Mouse (Mus musculus) embryo, embryonic 11 days (tissue): ENCODE measurements at regions not wholly inside any gene's neighbourhood (a gene's known extent, or its start where the extent isn't known, plus 50 kb on each side); places are given as distances from the start of the nearest gene placed in this dataset.

Source experiments
- DNase-seq: peaks from one replicate; pipeline ENCODE4 v3.0.0-alpha.2; 2015

DNA sequence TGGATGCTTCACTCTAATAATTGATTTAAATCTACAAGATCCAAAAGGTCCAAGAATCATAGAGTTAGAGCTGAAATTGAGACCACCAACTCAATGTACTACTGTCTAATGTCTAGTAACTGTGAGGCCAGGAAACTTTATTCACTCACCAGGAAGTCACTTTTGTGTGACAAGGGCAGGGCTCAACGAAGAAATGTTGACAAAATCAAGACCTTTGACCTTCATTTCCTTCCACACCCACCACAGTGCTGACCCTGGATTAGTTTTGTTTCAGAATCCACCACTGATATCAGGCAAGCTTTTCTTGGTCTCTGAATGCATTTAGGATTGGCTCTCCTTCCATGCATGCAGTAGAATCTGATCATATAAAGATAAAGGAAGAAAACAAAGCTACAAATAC is 487.5 kb upstream of the Gm26657 start:
- no peak for DNase-seq

DNA sequence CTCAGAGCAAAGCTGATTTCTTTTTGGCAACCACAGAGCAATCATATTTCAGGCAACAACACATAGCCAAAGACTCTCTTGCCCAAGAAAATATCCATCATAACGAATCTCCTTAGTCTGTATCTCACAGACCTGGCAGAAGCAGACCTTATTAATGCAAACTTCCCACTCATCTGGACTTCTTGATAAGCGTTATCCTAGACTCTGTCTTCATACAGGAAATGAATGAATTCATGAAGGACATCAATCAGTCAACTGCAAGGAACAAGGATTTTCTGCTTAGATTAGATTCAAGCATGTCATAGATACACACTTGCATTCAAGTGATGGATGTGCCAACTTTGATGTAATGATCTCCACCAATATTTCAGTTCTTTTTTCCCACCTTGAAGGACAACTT is 488.1 kb upstream of the Gm26657 start:
- DNase-seq = no peak

DNA sequence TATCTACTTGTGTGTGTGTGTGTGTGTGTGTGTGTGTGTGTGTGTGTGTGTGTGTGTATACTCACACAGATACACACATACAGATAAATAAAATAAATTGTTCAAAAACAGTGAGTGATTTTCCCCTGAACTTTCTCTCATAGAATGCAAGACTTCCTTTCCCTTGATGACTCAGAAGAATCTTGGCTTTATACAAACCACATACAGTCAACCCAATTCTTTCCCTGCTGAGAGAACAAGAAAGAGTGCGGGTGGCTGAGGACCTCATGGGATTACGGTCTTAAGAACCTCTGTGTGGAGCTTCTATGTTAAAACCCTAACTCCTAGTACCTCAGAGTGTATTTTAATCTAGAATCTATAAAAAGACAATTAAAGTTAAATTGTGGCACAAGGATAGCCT is 489.3 kb upstream of the Gm26657 start:
- DNase-seq = no peak

DNA sequence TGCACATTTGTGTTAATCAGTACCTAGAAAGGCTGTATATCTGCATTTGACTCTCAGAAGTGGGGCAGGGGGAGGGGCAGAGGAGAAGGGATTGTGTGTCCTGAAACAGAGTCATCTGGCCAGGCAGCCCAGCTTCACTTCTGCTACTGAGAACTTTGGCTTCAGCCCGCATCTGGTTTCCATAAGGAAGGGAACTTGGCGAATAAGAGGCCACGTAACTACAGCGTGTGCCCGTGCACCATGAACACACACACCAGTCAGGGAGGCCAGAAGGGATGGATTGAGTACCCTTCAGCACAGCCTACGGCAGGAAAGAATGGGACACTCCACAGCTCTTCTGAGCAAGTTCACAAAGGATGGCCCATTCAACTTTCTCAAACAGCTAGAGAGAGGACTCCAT is 496.0 kb upstream of the Gm26657 start:
- peak; percentile 61 for DNase-seq

DNA sequence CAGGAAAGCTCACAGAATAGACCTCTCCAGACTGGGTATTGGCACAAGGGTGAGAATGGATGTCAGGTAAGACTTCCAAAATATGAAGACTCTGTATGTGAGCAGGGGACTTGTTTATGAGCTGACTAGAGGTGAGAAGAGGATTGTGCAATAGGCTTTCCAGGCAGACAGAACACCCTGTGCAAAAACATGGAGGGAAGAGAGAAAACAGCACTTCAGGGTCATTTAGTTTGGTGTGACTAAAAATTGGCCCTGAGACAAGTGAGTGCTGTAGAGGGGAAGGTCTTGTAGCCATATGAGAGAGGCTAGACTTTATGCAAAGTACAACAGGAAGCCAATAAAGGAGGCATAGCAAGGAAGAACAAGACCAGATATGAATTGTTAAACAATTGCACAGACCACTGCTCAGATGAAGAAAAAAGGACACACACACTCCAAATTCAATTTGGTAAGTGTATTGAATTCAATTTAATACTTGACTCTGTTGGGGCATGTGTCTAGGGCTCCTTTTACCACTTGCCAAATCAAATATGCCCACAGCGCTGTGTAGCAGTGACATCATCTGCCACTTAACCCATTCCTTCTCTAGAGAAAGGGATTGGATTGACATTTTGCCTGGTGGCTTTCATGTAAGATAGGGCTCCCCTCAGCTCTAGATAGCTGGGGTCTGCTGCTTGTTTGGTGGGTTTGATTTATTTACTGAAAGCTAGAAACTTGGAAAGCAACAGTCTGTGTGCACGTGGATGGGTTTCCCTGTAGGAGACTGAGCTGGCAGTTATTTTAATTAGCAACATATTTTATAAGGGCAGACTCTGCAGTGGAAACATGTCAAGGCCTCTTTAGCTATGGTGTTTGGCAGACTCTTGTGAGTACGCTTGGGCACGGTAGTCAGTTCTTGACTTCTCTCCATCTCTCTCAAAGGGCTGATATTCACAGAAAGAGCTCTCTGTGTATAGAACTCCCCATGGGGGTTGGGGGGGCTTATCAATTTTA is 501.1 kb upstream of the Gm26657 start:
- no peak for DNase-seq

DNA sequence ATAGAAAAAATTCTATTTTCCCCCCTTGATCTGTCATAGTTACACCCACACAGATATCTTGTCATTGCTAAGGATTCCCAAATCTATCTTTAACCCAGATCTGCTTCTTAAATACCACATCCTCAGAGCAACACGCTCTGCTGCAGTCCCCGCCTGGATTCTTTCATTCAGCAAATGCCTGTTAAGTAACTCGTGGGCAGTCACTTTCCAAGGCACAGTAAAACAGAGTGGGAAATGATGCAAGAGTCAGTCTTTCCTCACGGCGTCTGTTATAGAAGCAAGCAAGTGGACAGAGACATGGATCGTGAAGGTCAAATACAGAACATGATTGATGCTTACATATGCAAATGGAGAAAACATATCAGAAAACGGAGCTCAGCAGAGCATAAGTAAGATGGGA is 508.5 kb upstream of the Gm26657 start:
- DNase-seq = no peak

DNA sequence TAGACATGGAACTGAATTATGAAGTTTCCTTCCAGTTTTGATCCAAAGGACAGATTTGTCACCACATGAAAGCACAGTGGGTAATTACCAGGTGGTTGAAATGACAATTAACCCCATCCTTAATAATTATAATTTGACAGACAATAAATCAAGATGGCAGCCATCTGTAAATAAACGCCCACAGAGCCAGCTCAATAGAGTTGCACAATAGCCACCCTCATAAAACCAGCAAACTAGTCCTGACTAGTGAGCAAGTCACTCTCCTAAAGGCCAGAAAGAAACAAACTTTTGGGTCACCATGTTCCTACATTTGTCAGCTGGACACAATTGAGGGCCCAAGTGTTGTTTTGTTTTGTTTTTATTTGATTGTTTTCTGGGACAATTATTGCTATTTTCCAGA is 509.4 kb upstream of the Gm26657 start:
- DNase-seq = no peak

DNA sequence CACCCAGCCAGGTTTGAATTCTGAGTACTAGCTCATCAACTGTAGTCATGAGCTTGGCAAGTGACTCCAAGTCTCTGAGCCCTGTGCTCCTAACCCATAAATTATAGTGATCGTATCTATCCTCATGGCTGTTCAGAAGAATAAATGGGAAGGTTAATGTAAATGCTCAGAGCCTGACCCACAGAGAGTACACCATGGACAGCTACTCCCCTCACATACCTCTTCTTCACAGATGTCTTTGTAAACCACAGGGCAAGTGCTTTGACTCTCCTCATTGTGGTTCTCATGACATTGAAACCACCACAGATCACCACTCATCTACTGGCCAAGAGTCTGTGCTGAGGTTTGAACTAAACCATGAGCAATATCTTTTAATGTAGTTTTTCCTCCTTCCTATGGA is 513.4 kb upstream of the Gm26657 start:
- DNase-seq = no peak

DNA sequence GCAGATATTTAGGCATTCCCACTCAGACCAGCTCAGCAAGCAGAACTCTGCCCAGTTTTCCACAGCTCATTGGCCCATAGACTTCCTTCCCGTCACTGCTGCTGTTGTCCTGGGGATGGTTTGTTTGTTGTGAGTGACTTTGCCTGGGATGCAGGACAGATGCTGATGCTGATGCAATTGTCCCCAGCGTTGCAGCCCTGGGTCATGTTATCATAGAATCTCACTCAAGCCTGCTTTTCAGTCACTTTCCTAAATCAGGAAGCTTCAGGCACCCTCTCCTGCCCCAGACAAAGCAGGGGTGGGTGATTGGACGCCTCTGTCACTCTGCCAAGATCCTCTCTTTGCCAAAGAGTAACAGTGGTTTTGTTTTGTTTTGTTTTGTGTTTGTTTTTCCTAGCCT is 515.3 kb upstream of the Gm26657 start:
- DNase-seq = no peak

DNA sequence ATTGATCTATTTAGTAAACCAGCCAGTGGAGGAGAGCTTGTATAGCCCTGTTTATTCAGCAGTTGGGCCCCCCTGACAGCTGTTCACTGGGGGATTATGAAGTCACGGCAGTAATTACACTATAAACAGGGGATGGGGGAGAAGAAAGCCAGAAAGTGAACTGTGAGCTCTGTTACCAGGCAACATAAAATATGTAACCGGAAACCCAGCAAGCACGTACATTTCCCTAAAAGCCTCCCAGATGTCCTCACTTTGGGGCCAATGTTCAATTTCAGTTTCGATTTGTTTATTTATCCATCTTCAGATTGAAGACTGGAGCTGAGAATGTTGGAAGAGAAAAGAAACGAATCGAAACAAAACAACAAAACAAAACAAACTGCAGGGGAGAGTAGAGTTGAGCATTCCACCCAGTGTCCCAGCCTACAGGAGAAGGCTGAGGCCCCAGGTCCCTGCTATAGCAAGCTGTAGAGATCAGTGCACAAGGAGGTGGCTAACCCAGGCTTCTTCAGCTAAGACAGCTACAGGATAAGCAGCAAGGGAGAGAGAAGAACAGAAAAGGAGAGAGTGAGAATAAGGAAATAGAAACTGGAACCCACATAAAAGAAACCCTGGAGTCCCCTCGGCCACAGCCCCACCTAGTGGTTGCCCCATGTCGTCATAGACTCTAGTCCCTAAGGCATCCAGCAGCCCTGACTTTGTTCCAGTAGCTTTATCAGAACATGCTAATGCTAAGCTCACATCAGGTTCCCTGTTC is 517.7 kb upstream of the Gm26657 start:
- DNase-seq = peak; percentile 50

DNA sequence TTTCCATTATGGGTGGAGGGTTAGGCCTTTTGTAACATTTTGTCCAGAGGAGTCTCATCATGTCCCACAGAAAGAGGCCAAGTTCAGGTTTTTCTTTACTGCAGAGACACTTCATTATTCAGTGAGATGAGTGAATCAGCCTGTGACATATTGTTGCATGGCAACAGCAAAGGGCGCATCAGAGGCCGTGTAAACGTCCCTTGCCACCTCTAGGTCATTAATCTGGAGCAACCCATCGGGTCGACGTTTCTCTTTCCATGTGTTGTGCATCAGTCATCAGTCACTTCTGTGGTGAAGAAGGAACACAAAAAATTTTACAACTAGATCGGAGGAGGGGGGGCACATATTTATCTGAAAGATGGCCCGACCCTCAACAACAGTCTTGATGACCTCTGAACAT is 519.3 kb upstream of the Gm26657 start:
- peak; percentile 39 for DNase-seq

DNA sequence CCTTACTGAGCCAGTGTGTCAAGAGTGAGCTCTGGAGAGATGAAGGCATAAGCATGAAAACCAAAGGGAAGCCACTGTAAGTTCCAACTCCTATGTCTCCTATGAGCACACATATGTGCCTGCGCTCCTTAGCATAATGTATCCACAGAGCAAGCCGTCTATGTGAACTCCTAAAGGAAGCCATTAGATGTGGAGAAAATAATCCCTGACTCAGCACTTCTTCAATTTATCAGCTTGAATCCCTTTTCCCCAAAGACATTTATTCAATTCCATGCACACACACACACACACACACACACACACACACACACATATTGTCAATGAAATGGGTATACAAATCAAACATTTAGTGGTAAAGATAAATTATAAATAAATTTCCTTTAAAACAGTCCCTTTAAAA is 530.4 kb upstream of the Gm26657 start:
- no peak for DNase-seq

DNA sequence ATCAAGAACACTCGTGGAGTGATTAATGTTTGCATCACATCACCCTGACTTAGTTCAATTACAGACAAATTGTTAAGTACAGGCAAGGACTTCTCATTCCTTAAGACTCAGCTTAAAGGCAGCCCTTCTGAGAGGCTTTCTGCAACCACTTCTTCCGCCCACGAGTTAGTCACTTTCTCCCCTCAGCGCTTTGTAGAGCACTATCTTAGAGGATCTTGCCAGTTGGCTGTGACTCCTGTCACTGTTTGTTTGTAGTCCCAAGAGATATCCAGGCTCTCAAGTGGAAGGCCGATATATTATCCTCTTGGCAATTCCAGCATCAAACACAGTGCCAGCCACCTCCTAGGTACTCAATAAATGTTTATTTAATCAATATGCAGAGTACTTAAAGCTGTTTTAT is 532.1 kb upstream of the Gm26657 start:
- DNase-seq = no peak

DNA sequence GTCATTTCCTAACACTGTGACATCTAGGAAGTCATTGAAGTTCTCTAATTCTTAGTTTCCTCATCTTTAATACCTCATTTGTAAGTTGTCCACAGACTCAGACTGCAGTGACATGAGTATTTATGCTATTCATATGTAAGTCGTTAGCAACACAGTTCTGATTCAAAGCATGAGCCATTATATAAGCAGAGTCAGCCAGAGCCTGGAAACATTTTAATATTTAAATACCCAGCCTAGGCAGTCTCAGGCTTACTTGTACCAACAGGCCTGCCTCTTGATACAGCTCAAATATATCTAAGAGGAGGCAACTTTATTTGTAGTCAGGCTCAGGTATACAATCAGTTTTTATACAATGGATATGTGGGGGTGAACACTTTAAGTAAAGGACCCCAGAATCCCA is 534.8 kb upstream of the Gm26657 start:
- DNase-seq = no peak

DNA sequence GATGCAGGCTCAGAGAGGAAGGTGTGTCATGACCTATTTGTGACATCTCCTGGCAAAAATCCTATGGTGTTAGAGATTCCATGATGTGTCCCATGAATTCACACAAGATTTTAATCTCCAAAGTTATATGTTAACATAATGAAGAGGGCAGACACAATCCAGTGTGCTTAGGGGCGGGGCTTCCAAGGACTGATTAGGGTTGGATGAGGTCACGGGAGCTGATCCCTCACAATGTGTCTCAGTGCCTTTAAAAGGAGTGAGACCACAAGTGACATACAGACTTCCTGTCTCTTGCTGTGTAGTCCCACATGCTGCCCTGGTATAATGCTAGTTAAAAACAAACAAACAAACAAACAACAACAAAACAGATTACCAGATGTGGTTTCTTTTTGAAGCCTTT is 546.5 kb upstream of the Gm26657 start:
- DNase-seq = no peak

DNA sequence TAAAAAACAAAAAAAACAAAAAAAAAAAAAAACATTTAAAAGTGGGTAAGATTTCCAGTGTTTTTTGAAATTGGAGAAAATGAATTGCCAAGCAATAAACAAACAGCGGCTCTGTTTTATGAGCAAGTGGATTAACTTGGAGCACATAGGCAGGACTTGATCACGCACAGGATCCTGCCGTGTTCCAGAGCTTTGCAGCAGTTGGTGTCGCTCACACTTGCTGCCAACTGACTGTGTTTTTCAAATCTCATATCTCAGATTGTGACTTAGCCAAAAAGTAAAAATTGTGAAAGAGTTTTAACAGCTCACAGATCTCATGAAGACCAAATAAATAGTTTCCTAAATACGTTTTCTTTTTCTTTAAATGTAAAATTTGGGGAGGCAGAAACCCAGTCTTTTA is 547.4 kb upstream of the Gm26657 start:
- DNase-seq = no peak

DNA sequence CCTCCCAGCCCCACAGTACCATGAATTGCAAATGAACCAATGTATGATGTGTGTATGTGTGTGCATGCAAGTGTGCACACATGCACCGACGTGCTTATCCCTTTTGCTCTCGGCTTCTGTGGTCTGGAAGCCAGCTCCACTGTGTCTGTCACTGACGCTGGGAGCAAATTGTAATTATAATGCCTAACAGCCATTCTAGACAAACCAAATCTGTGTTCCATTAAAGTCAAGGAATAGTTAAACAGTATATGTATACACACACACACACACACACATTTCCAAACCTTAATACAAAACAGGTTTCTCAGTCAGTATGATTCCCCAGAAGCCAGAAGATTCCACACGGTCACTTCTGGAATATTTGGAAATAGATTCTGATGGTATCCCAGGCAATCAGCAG is 560.3 kb upstream of the Gm26657 start:
- no peak for DNase-seq

DNA sequence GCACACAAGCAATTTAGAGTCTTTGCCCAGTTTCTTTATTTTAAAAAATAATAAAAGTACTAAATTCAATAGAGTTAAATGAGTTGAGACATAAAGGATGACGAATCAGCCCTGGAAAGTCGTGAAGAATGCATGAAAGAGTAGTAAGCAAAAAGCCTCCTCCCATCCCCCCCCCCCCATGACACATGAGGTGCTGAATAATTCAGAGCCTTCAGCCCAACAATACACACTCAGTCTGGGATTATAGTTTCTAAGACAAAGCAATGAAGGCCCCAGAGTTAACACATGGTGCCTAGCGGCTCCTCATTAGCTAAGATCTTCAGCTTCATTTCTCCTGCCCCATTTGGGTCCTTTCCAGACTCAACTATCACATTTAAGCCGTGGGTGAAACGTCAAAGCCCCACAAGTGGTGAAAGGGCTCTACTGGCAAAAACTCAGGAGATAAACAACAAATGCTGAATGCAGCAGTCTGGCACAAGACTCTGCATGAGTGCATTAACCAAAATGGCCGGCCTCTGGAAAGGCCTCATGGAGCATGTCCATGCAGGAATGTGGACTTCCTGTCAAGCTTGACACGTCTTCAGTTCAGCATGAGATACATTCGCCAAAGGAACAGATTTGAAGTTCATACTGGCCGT is 560.9 kb upstream of the Gm26657 start:
- peak; percentile 21 for DNase-seq

DNA sequence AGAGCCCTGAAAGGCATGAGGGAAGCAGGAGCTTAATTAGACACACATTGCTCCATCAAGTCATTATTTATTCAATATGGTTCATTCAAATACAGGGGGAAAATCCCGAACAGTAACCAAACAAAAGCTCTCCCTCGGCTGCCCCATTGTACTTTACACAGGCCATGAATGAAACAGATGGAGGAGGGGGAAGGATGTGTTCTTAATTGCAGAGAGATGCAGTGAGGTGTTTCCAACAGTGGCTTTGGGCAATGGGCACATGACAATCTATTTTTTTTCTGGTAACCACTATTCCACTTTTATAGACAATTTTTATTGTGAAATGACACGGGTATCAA is 578.6 kb upstream of the Gm26657 start:
- DNase-seq = no peak

DNA sequence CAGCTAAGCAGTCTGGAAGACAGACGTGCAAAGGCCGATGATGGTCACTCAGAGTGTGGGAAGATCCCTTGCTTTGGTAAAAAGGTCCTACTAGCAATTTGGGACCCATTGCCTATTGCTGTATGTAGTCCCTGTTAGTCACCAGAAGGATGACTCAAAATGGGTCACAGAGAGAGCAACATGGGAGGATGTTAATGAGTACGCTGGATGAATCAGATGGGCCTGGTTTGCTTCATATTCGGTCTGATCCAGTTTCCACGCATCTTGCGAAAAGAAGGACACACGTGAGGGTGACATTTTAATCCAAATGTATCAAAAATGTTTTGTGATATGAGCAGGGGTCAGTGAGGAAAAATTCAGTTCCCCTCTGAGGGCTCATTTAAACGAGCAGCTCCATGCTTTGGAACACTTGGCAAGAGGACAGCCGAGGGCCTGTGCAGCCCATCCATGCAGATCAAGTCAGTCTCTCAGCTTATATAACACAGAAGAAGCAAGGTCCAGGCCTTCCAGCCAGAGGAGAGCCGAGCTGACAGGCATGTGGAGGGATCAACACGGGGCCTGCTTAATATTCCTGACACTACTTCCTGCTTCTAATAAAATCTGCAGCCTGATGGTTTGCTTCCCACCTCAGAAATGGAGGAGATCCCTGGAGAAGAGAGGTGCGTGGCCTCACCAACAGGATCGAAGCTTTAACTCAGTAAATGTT is 579.2 kb upstream of the Gm26657 start:
- no peak for DNase-seq

DNA sequence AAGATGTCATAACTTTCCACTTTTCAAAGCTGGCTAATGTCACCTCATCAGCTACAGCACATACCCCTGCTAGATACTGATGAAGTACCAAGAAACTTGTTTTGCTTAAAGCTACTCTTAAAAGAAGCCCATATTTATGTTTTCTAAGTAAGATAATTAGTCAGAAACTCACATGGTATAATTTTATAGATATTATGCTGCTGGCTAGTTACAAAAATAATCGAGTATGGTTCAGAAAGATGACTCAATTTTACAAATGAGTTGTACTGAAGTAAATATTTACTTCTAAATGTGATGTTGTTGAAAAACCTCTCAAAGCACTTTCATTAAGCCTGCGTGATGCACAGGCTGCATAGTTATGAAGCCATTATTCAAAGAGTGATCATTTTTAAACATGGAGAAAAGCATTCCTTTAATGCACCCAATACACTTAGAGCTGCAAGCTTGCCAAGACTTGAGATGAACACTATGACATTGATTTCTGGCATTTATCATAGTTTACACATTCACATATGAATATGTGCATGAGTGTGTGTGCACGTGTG is 582.3 kb upstream of the Gm26657 start:
- DNase-seq = no peak

DNA sequence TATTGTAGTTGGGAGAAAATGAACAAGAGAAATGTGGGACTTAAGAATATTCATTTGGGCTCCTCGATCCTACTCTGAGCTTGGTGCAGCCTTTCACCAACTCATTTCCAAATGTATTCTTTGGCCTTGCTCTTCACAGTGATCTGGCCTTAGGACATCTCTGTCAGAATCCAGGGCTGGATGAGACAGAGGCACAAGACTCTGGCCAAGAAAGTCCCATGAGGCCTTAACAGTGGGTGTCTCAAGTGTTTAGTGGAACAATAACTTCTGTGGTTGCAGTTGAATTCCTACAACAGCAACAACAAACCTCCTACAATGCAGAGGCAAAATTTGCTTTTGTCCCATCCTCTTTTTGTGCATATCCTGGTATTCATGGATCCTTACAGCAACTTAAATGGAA is 589.2 kb upstream of the Gm26657 start:
- no peak for DNase-seq

DNA sequence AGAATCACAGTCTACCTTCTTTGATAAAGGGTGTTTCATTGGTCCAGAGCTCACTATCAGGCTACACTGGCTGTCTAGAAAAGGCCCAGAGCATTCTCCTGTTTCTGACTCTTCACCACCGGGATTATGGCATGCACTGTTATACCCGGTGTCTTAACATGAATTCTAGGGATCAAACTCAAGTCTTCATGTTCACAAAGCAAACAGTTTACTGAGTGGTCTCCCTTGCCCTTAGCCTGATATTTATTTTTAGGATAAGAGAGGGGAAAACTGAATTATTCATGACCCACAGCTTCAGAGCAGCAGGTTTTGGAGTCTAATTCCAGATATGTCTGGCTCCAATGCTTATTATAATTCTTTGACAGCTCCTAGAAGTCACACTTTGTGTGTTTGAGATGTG is 596.0 kb upstream of the Gm26657 start:
- DNase-seq = no peak
